Comparison of ENCODE assay signal across 9 mouse cellular contexts in the genomic region with DNA sequence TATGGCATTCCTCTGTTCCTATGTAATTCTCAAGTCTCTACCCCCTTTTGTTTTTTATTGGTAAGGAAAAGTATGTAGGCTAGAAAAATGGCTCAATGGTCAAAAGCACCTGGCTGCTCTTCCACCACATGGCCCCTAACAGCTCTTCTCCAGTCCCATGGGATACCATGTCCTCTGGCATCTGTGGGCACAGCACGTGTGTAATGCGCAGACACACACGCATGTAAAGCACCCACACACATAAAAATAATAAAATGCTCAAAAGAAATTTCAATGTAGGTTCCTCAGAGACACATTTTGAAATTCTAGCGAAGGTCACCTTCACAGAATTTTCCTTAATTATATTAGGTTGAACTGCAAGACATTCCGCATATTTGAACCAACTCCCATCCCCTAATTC. TPM values are rescaled to one million over a fixed set of nuclear protein-coding genes. Genes with fewer than 3 reads are reported as not detected.
DNase-seq lines count a peak whose midpoint lies in the region; ATAC-seq lines count a peak whose summit lies in the region.
"Had no signal": no experiment of that assay in that cellular context is flagged by ENCODE, and none has a peak within 500 bp of the region (broad histone marks: within the 10 kb centered on the region; RNA-seq: fewer than 3 reads in every experiment).

No protein-coding gene starts in this region.

- WGBS in liver, embryonic 11.5 days = 87% methylated on average over 5 of the region's 5 CpGs
- WGBS in embryonic facial prominence, embryonic 13.5 days = 89% methylated on average over 5 of the region's 5 CpGs
- WGBS in intestine, embryonic 15.5 days = 89% methylated on average over 5 of the region's 5 CpGs
- WGBS in neural tube, embryonic 14.5 days = 83% methylated on average over 5 of the region's 5 CpGs

- peak overlapping the region; percentile 89 for H3K4me2 ChIP-seq in liver, embryonic 11.5 days
- peak overlapping the region; percentile 66 for H3K4me2 ChIP-seq in embryonic facial prominence, embryonic 13.5 days
- peak overlapping the region; percentile 79 for H3K4me2 ChIP-seq in intestine, embryonic 15.5 days (replicated peaks)
- H3K4me2 ChIP-seq in neural tube, embryonic 14.5 days (ENCODE audit: low read depth, low read length) = peak overlapping the region; percentile 98

- peak overlapping the region; percentile 88 for H3K9ac ChIP-seq in liver, embryonic 11.5 days (ENCODE audit: low read depth, low read length)
- H3K9ac ChIP-seq in embryonic facial prominence, embryonic 13.5 days = peak overlapping the region; percentile 87
- H3K9ac ChIP-seq in intestine, embryonic 15.5 days = peak overlapping the region; percentile 45
- peak overlapping the region; percentile 78; the same call in 1 of the 2 replicates for H3K9ac ChIP-seq in neural tube, embryonic 14.5 days (replicated peaks; ENCODE audit: low read depth, low read length)

- peaks cover 13% of the 10 kb centered on the region for H3K36me3 ChIP-seq in liver, embryonic 11.5 days (ENCODE audit: control insufficient read depth, insufficient read depth, low read length)
- H3K36me3 ChIP-seq in embryonic facial prominence, embryonic 13.5 days = peaks cover 38% of the 10 kb centered on the region
- H3K36me3 ChIP-seq in intestine, embryonic 15.5 days = peaks cover 20% of the 10 kb centered on the region
- peaks cover 9% of the 10 kb centered on the region for H3K36me3 ChIP-seq in neural tube, embryonic 14.5 days (ENCODE audit: control insufficient read depth, insufficient read depth, low read length)

- DNase-seq in liver, embryonic 11.5 days (ENCODE audit: low spot score) = no peak
- DNase-seq in liver = no peak
- no peak for DNase-seq in retina, embryonic 14.5 days (ENCODE audit: low spot score)
- no peak for DNase-seq in yolk sac, embryonic 10.5 days (ENCODE audit: low spot score)
- DNase-seq in spleen, postnatal 36 days (ENCODE audit: low spot score in 2 of 2) = no peak
- DNase-seq: adrenal gland, adult 2 months had no signal

- ATAC-seq in liver, embryonic 11.5 days (replicated peaks; ENCODE audit: low FRiP score) = no peak
- no peak for ATAC-seq in embryonic facial prominence, embryonic 13.5 days (ENCODE audit: insufficient number of reproducible peaks, insufficient read depth, low FRiP score, low TSS enrichment, low read depth)
- ATAC-seq in intestine, embryonic 15.5 days = no peak
- no peak for ATAC-seq in neural tube, embryonic 14.5 days (ENCODE audit: low read depth)

- peak overlapping the region; percentile 91 for H3K27ac ChIP-seq in liver, embryonic 11.5 days (ENCODE audit: low read depth, low read length)
- H3K27ac ChIP-seq in embryonic facial prominence, embryonic 13.5 days = peak overlapping the region; percentile 99; the same call in 1 of the 2 replicates
- H3K27ac ChIP-seq in intestine, embryonic 15.5 days = no peak overlapping the region
- no peak overlapping the region for H3K27ac ChIP-seq in neural tube, embryonic 14.5 days (ENCODE audit: low read depth, low read length)

- peaks cover 18% of the 10 kb centered on the region for H3K4me1 ChIP-seq in liver, embryonic 11.5 days (replicated peaks; ENCODE audit: control insufficient read depth, insufficient read depth, low read length)
- H3K4me1 ChIP-seq in embryonic facial prominence, embryonic 13.5 days = peaks cover 12% of the 10 kb centered on the region
- peaks cover 4% of the 10 kb centered on the region; the same call in 1 of the 2 replicates for H3K4me1 ChIP-seq in intestine, embryonic 15.5 days (replicated peaks)
- peaks cover 5% of the 10 kb centered on the region; the same call in 1 of the 2 replicates for H3K4me1 ChIP-seq in neural tube, embryonic 14.5 days (ENCODE audit: control insufficient read depth, insufficient read depth, low read length)

- no peaks in the 10 kb centered on the region for H3K9me3 ChIP-seq in liver, embryonic 11.5 days (ENCODE audit: control insufficient read depth, low read length)
- H3K9me3 ChIP-seq in embryonic facial prominence, embryonic 13.5 days = no peaks in the 10 kb centered on the region
- H3K9me3 ChIP-seq in intestine, embryonic 15.5 days = no peaks in the 10 kb centered on the region
- no peaks in the 10 kb centered on the region for H3K9me3 ChIP-seq in neural tube, embryonic 14.5 days (ENCODE audit: control insufficient read depth, low read length)

- H3K27me3 ChIP-seq in liver, embryonic 11.5 days (replicated peaks; ENCODE audit: control insufficient read depth, insufficient read depth, low read length) = no peaks in the 10 kb centered on the region
- H3K27me3 ChIP-seq in embryonic facial prominence, embryonic 13.5 days = no peaks in the 10 kb centered on the region
- H3K27me3 ChIP-seq in intestine, embryonic 15.5 days (replicated peaks) = no peaks in the 10 kb centered on the region
- no peaks in the 10 kb centered on the region for H3K27me3 ChIP-seq in neural tube, embryonic 14.5 days (ENCODE audit: control insufficient read depth, insufficient read depth, low read length)

- peak overlapping the region; percentile 71 for H3K4me3 ChIP-seq in liver, embryonic 11.5 days (ENCODE audit: low read depth, low read length)
- peak overlapping the region; percentile 62 for H3K4me3 ChIP-seq in embryonic facial prominence, embryonic 13.5 days
- peak overlapping the region; percentile 62 for H3K4me3 ChIP-seq in intestine, embryonic 15.5 days (replicated peaks)
- peak overlapping the region; percentile 48 for H3K4me3 ChIP-seq in neural tube, embryonic 14.5 days (ENCODE audit: low read depth, low read length)

RNA-seq across cellular contexts. Expression of gene Bcl7b, which starts 1.4 kb away (rescaled TPM):
- polyA plus RNA-seq in liver, embryonic 11.5 days (2014; fragmentation: Nextera tagmentation; extraction: Ambion mirVana) = 52.5 and 52.9 TPM in 2 replicates
- 48.3 and 52.1 TPM in 2 replicates for polyA plus RNA-seq in embryonic facial prominence, embryonic 13.5 days (2015; fragmentation: Nextera tagmentation; extraction: Ambion mirVana)
- polyA plus RNA-seq in intestine, embryonic 15.5 days (2015; fragmentation: Nextera tagmentation; extraction: Ambion mirVana) = 50.2 and 50.3 TPM in 2 replicates
- polyA plus RNA-seq in neural tube, embryonic 14.5 days (2014; fragmentation: Nextera tagmentation; extraction: Ambion mirVana) = 40.0 and 41.6 TPM in 2 replicates

RNA-seq across cellular contexts. Expression of gene Baz1b, which starts 17.6 kb away (rescaled TPM):
- polyA plus RNA-seq in liver, embryonic 11.5 days (2014; fragmentation: Nextera tagmentation; extraction: Ambion mirVana) = 47.2 and 50.8 TPM in 2 replicates
- 54.7 and 55.7 TPM in 2 replicates for polyA plus RNA-seq in embryonic facial prominence, embryonic 13.5 days (2015; fragmentation: Nextera tagmentation; extraction: Ambion mirVana)
- polyA plus RNA-seq in intestine, embryonic 15.5 days (2015; fragmentation: Nextera tagmentation; extraction: Ambion mirVana) = 33.1 and 34.1 TPM in 2 replicates
- 35.0 and 37.3 TPM in 2 replicates for polyA plus RNA-seq in neural tube, embryonic 14.5 days (2014; fragmentation: Nextera tagmentation; extraction: Ambion mirVana)

RNA-seq across cellular contexts. Expression of gene Tbl2, which starts 20.0 kb away (rescaled TPM):
- polyA plus RNA-seq in liver, embryonic 11.5 days (2014; fragmentation: Nextera tagmentation; extraction: Ambion mirVana) = 24.6 and 29.2 TPM in 2 replicates
- 25.6 and 25.7 TPM in 2 replicates for polyA plus RNA-seq in embryonic facial prominence, embryonic 13.5 days (2015; fragmentation: Nextera tagmentation; extraction: Ambion mirVana)
- 26.3 and 28.0 TPM in 2 replicates for polyA plus RNA-seq in intestine, embryonic 15.5 days (2015; fragmentation: Nextera tagmentation; extraction: Ambion mirVana)
- polyA plus RNA-seq in neural tube, embryonic 14.5 days (2014; fragmentation: Nextera tagmentation; extraction: Ambion mirVana) = 16.4 and 17.2 TPM in 2 replicates

Comparison
In these comparisons a context has a peak if more than half of its experiments do, and no peak if none do; other contexts are left out.
1. H3K27ac ChIP-seq: peak in liver, embryonic 11.5 days (single experiment) and embryonic facial prominence, embryonic 13.5 days (single experiment); none in intestine, embryonic 15.5 days (single experiment) and neural tube, embryonic 14.5 days (single experiment).
2. Peak in every context shown above with its lines, with median percentiles within 50 percentile points of each other: H3K4me2 ChIP-seq, H3K4me3 ChIP-seq and H3K9ac ChIP-seq.